ENCODE assay signal across 12 mouse cellular contexts in the genomic region with DNA sequence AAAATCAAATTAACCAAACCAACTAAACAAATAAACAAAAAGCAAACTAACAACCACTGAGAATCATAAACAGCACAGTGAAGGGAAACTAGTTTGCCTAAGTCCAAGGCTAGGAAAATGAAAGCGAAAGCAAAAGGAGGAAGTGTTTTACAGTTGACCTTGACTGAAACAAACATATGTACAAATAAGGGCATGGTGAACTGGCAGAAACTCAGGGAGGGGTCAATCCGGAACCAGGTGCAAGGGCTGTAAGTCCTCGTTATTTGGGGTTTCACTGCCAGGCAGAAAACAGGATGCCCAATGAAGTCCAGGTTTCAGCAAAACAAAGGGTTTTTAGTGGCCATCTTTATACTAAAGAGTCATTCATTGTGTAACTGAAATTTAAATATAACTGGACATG. TPM values are rescaled to one million over a fixed set of nuclear protein-coding genes. Genes with fewer than 3 reads are reported as not detected.
A peak's percentile ranks its signal among the peaks of the same experiment; 100 is the strongest.
DNase-seq lines count a peak whose midpoint lies in the region; ATAC-seq and TF ChIP-seq lines count a peak whose summit lies in the region.
"Had no signal": no experiment of that assay in that cellular context is flagged by ENCODE, and none has a peak within 500 bp of the region (broad histone marks: within the 10 kb centered on the region; RNA-seq: fewer than 3 reads in every experiment).

No protein-coding gene starts in this region.

- TF ChIP-seq EP300 in lung, postnatal 0 days (IDR thresholded peaks at IDR 0.05), result no peak

- no peak overlapping the region for H3K9ac ChIP-seq in lung, postnatal 0 days (replicated peaks; ENCODE audit: low read depth)
- H3K9ac ChIP-seq in forebrain, postnatal 0 days, result no peak overlapping the region
- H3K9ac ChIP-seq: embryonic facial prominence, embryonic 15.5 days; lung, embryonic 15.5 days; neural tube, embryonic 12.5 days had no signal

- H3K4me3 ChIP-seq in lung, postnatal 0 days (ENCODE audit: low read depth, low read length), result no peak overlapping the region
- H3K4me3 ChIP-seq in lung, adult 2 months (replicated peaks; ENCODE audit: extremely low read depth, low read depth, low read length), result no peak overlapping the region
- H3K4me3 ChIP-seq in forebrain, postnatal 0 days (ENCODE audit: low read depth, low read length), result no peak overlapping the region
- H3K4me3 ChIP-seq: embryonic facial prominence, embryonic 15.5 days; left cerebral cortex, adult 2 months; lung, embryonic 15.5 days; neural tube, embryonic 12.5 days had no signal

- 73% methylated on average over 3 of the region's 3 CpGs for WGBS in lung, postnatal 0 days
- WGBS in lung, adult 2 months, result 51% methylated on average over 3 of the region's 3 CpGs
- WGBS in forebrain, postnatal 0 days, result 77% methylated on average over 3 of the region's 3 CpGs

- H3K27ac ChIP-seq in lung, postnatal 0 days (ENCODE audit: low read length), result no peak overlapping the region
- H3K27ac ChIP-seq in forebrain, postnatal 0 days (ENCODE audit: low read depth, low read length), result no peak overlapping the region
- H3K27ac ChIP-seq: embryonic facial prominence, embryonic 15.5 days; left cerebral cortex, adult 2 months; lung, embryonic 15.5 days; neural tube, embryonic 12.5 days had no signal

- no peak overlapping the region for H3K4me2 ChIP-seq in lung, postnatal 0 days (replicated peaks; ENCODE audit: low read depth, low read length)
- H3K4me2 ChIP-seq in forebrain, postnatal 0 days (ENCODE audit: low read depth), result no peak overlapping the region
- H3K4me2 ChIP-seq: embryonic facial prominence, embryonic 15.5 days; lung, embryonic 15.5 days; neural tube, embryonic 12.5 days had no signal

- no peaks in the 10 kb centered on the region for H3K36me3 ChIP-seq in lung, postnatal 0 days (ENCODE audit: insufficient read depth, low read length)
- no peaks in the 10 kb centered on the region for H3K36me3 ChIP-seq in forebrain, postnatal 0 days (ENCODE audit: insufficient read depth)
- H3K36me3 ChIP-seq: embryonic facial prominence, embryonic 15.5 days; lung, embryonic 15.5 days; neural tube, embryonic 12.5 days had no signal

- no peaks in the 10 kb centered on the region for H3K27me3 ChIP-seq in lung, postnatal 0 days (replicated peaks; ENCODE audit: insufficient read depth, low read length)
- no peaks in the 10 kb centered on the region for H3K27me3 ChIP-seq in forebrain, postnatal 0 days (ENCODE audit: insufficient read depth, low read length)
- H3K27me3 ChIP-seq: embryonic facial prominence, embryonic 15.5 days; lung, embryonic 15.5 days; neural tube, embryonic 12.5 days had no signal

- ATAC-seq in lung, postnatal 0 days, result no peak
- no peak for ATAC-seq in forebrain, postnatal 0 days

- no peak for TF ChIP-seq CTCF in lung, postnatal 0 days (IDR thresholded peaks at IDR 0.05)
- no peak for TF ChIP-seq CTCF in lung, adult 2 months (IDR thresholded peaks at IDR 0.05; ENCODE audit: insufficient read depth, low read length)
- TF ChIP-seq CTCF in forebrain, postnatal 0 days (IDR thresholded peaks at IDR 0.05; ENCODE audit: low read depth), result no peak

- no peaks in the 10 kb centered on the region for H3K4me1 ChIP-seq in lung, postnatal 0 days (ENCODE audit: insufficient read depth, low read depth, low read length)
- H3K4me1 ChIP-seq in lung, adult 2 months (ENCODE audit: control insufficient read depth, insufficient read depth, low read length), result no peaks in the 10 kb centered on the region; the same call in 1 of the 2 replicates
- H3K4me1 ChIP-seq in forebrain, postnatal 0 days (ENCODE audit: insufficient read depth), result no peaks in the 10 kb centered on the region
- H3K4me1 ChIP-seq: embryonic facial prominence, embryonic 15.5 days; lung, embryonic 15.5 days had no signal

- peak; percentile 22 for DNase-seq in lung, postnatal 0 days (ENCODE audit: low spot score)
- DNase-seq in lung, adult 2 months, result no peak
- DNase-seq in ES-CJ7 (ENCODE audit: low read depth, low spot score), result peak; percentile 83
- DNase-seq in induced T-regulatory cell, adult 2 months (ENCODE audit: low read depth), result peak; percentile 78
- DNase-seq in spleen, postnatal 36 days (ENCODE audit: low spot score in 2 of 2), result peak; percentile 72 to 77
- DNase-seq in forebrain, postnatal 0 days, result no peak
- no peak for DNase-seq in embryo, embryonic 9.5 days (ENCODE audit: extremely low spot score)
- DNase-seq: right cerebral cortex, postnatal 14 days had no signal

- H3K9me3 ChIP-seq in lung, postnatal 0 days (ENCODE audit: low read length), result no peaks in the 10 kb centered on the region
- H3K9me3 ChIP-seq in forebrain, postnatal 0 days (ENCODE audit: low read length), result no peaks in the 10 kb centered on the region
- H3K9me3 ChIP-seq: embryonic facial prominence, embryonic 15.5 days; lung, embryonic 15.5 days; neural tube, embryonic 12.5 days had no signal

- no peak for TF ChIP-seq POLR2A in lung, adult 2 months (IDR thresholded peaks at IDR 0.05; ENCODE audit: borderline replicate concordance, extremely low read depth, low read depth, low read length)

RNA-seq across cellular contexts. Expression of gene Ywhaq, which starts 45.2 kb away (rescaled TPM):
- 395 and 416 TPM in 2 replicates for polyA plus RNA-seq in lung, postnatal 0 days (2015; fragmentation: Nextera tagmentation; extraction: Ambion mirVana)
- 79.4 and 85.5 TPM in 2 replicates for polyA plus RNA-seq in lung, adult 2 months (2012; rRNA removed)
- 738 and 806 TPM in 2 replicates for total RNA-seq in forebrain, postnatal 0 days (2014; rRNA removed)
- polyA plus RNA-seq in forebrain, postnatal 0 days (2015; fragmentation: Nextera tagmentation; extraction: Ambion mirVana), result 1,123 and 1,188 TPM in 2 replicates

Comparison
In these comparisons a context has a peak if more than half of its experiments do, and no peak if none do; other contexts are left out.
1. DNase-seq: peak in lung, postnatal 0 days (single experiment), ES-CJ7 (single experiment), induced T-regulatory cell, adult 2 months (single experiment) and spleen, postnatal 36 days (2 of 2); none in lung, adult 2 months (single experiment), forebrain, postnatal 0 days (single experiment) and embryo, embryonic 9.5 days (single experiment).